Mouse (Mus musculus): ENCODE measurements at regions not wholly inside any gene's neighbourhood (a gene's known extent, or its start where the extent isn't known, plus 50 kb on each side); places are given as distances from the start of the nearest gene placed in this dataset.

GRCm38 (mm10) chr7:63811816-63812215 is 104.8 kb upstream of the E030018B13Rik start:
- Histone ChIP-seq H3K36me3 (ENCODE audit: control insufficient read depth, insufficient read depth, low read length) (no peaks in the 10 kb centered on the region), H3K27me3 (replicated peaks; ENCODE audit: control insufficient read depth, insufficient read depth, low read length) (no peaks in the 10 kb centered on the region), H3K9me3 (ENCODE audit: control insufficient read depth, low read length) (no peaks in the 10 kb centered on the region), H3K4me1 (replicated peaks; ENCODE audit: control insufficient read depth, insufficient read depth, low read length) (no peaks in the 10 kb centered on the region), H3K4me2 (ENCODE audit: low read length) (no peak overlapping the region), H3K9ac (ENCODE audit: low read length) (no peak overlapping the region), H3K27ac (ENCODE audit: low read depth) (no peak overlapping the region), H3K4me3 (ENCODE audit: low read depth, low read length) (no peak overlapping the region)
- DNase-seq (ENCODE audit: low spot score) (no peak), ATAC-seq (replicated peaks; ENCODE audit: low FRiP score, low TSS enrichment, low read depth) (no peak)
- 90% methylated on average over 4 of the region's 4 CpGs for WGBS

- Histone ChIP-seq H3K4me3 (ENCODE audit: low read depth, low read length) (no peak overlapping the region), H3K4me2 (ENCODE audit: low read length) (no peak overlapping the region), H3K27ac (ENCODE audit: low read depth) (no peak overlapping the region), H3K27me3 (replicated peaks; ENCODE audit: control insufficient read depth, insufficient read depth, low read length) (no peaks in the 10 kb centered on the region), H3K9ac (ENCODE audit: low read length) (no peak overlapping the region), H3K9me3 (ENCODE audit: control insufficient read depth, low read length) (no peaks in the 10 kb centered on the region), H3K36me3 (ENCODE audit: control insufficient read depth, insufficient read depth, low read length) (no peaks in the 10 kb centered on the region), H3K4me1 (replicated peaks; ENCODE audit: control insufficient read depth, insufficient read depth, low read length) (no peaks in the 10 kb centered on the region)
- no peak for DNase-seq (ENCODE audit: low spot score)
- ATAC-seq (replicated peaks; ENCODE audit: low FRiP score, low TSS enrichment, low read depth): no peak
- WGBS: 93% methylated on average over 9 of the region's 9 CpGs
Observed at GRCm38 (mm10) chr7:63815531-63815930, 101.1 kb upstream of the E030018B13Rik start.

- ATAC-seq (replicated peaks; ENCODE audit: low FRiP score, low TSS enrichment, low read depth): no peak
- no peaks in the 10 kb centered on the region for H3K27me3 ChIP-seq (replicated peaks; ENCODE audit: control insufficient read depth, insufficient read depth, low read length)
- no peak overlapping the region for H3K4me2 ChIP-seq (ENCODE audit: low read length)
- H3K4me1 ChIP-seq (replicated peaks; ENCODE audit: control insufficient read depth, insufficient read depth, low read length): no peaks in the 10 kb centered on the region
- no peak overlapping the region for H3K9ac ChIP-seq (ENCODE audit: low read length)
- no peaks in the 10 kb centered on the region for H3K9me3 ChIP-seq (ENCODE audit: control insufficient read depth, low read length)
- H3K36me3 ChIP-seq (ENCODE audit: control insufficient read depth, insufficient read depth, low read length): no peaks in the 10 kb centered on the region
- 65% methylated on average over 10 of the region's 10 CpGs for WGBS
- DNase-seq (ENCODE audit: low spot score): peak; percentile 47
- no peak overlapping the region for H3K4me3 ChIP-seq (ENCODE audit: low read depth, low read length)
- H3K27ac ChIP-seq (ENCODE audit: low read depth): no peak overlapping the region
Observed at GRCm38 (mm10) chr7:63816056-63816941, 100.4 kb upstream of the E030018B13Rik start.

- H3K36me3 ChIP-seq (ENCODE audit: control insufficient read depth, insufficient read depth, low read length): no peaks in the 10 kb centered on the region
- no peaks in the 10 kb centered on the region for H3K4me1 ChIP-seq (replicated peaks; ENCODE audit: control insufficient read depth, insufficient read depth, low read length)
- no peak overlapping the region for H3K4me2 ChIP-seq (ENCODE audit: low read length)
- no peaks in the 10 kb centered on the region for H3K9me3 ChIP-seq (ENCODE audit: control insufficient read depth, low read length)
- H3K4me3 ChIP-seq (ENCODE audit: low read depth, low read length): no peak overlapping the region
- DNase-seq (ENCODE audit: low spot score) (peak; percentile 16), ATAC-seq (replicated peaks; ENCODE audit: low FRiP score, low TSS enrichment, low read depth) (no peak)
- no peak overlapping the region for H3K9ac ChIP-seq (ENCODE audit: low read length)
- 87% methylated on average over 1 of the region's 1 CpGs for WGBS
- no peaks in the 10 kb centered on the region for H3K27me3 ChIP-seq (replicated peaks; ENCODE audit: control insufficient read depth, insufficient read depth, low read length)
- no peak overlapping the region for H3K27ac ChIP-seq (ENCODE audit: low read depth)
Observed at GRCm38 (mm10) chr7:63817476-63817875, 99.2 kb upstream of the E030018B13Rik start.

- H3K4me1 ChIP-seq (replicated peaks; ENCODE audit: control insufficient read depth, insufficient read depth, low read length): no peaks in the 10 kb centered on the region
- WGBS: 96% methylated on average over 3 of the region's 3 CpGs
- no peaks in the 10 kb centered on the region for H3K36me3 ChIP-seq (ENCODE audit: control insufficient read depth, insufficient read depth, low read length)
- H3K4me3 ChIP-seq (ENCODE audit: low read depth, low read length): no peak overlapping the region
- no peak overlapping the region for H3K27ac ChIP-seq (ENCODE audit: low read depth)
- no peak overlapping the region for H3K9ac ChIP-seq (ENCODE audit: low read length)
- peak; percentile 16 for DNase-seq (ENCODE audit: low spot score)
- no peak overlapping the region for H3K4me2 ChIP-seq (ENCODE audit: low read length)
- H3K9me3 ChIP-seq (ENCODE audit: control insufficient read depth, low read length): no peaks in the 10 kb centered on the region
- H3K27me3 ChIP-seq (replicated peaks; ENCODE audit: control insufficient read depth, insufficient read depth, low read length): no peaks in the 10 kb centered on the region
- no peak for ATAC-seq (replicated peaks; ENCODE audit: low FRiP score, low TSS enrichment, low read depth)
Observed at GRCm38 (mm10) chr7:63818105-63818504, 98.6 kb upstream of the E030018B13Rik start.

- 75% methylated on average over 1 of the region's 1 CpGs for WGBS
- DNase-seq (ENCODE audit: low spot score) (no peak), ATAC-seq (replicated peaks; ENCODE audit: low FRiP score, low TSS enrichment, low read depth) (no peak)
- Histone ChIP-seq H3K4me2 (ENCODE audit: low read length) (no peak overlapping the region), H3K36me3 (ENCODE audit: control insufficient read depth, insufficient read depth, low read length) (no peaks in the 10 kb centered on the region), H3K9ac (ENCODE audit: low read length) (no peak overlapping the region), H3K4me3 (ENCODE audit: low read depth, low read length) (no peak overlapping the region), H3K9me3 (ENCODE audit: control insufficient read depth, low read length) (no peaks in the 10 kb centered on the region), H3K27me3 (replicated peaks; ENCODE audit: control insufficient read depth, insufficient read depth, low read length) (no peaks in the 10 kb centered on the region), H3K27ac (ENCODE audit: low read depth) (no peak overlapping the region), H3K4me1 (replicated peaks; ENCODE audit: control insufficient read depth, insufficient read depth, low read length) (no peaks in the 10 kb centered on the region)
Observed at GRCm38 (mm10) chr7:63820286-63820685, 96.4 kb upstream of the E030018B13Rik start.

GRCm38 (mm10) chr7:63822001-63822400 is 94.7 kb upstream of the E030018B13Rik start:
- Histone ChIP-seq H3K9ac (ENCODE audit: low read length) (no peak overlapping the region), H3K4me1 (replicated peaks; ENCODE audit: control insufficient read depth, insufficient read depth, low read length) (no peaks in the 10 kb centered on the region), H3K36me3 (ENCODE audit: control insufficient read depth, insufficient read depth, low read length) (no peaks in the 10 kb centered on the region), H3K27me3 (replicated peaks; ENCODE audit: control insufficient read depth, insufficient read depth, low read length) (no peaks in the 10 kb centered on the region), H3K4me3 (ENCODE audit: low read depth, low read length) (no peak overlapping the region), H3K4me2 (ENCODE audit: low read length) (no peak overlapping the region), H3K9me3 (ENCODE audit: control insufficient read depth, low read length) (no peaks in the 10 kb centered on the region), H3K27ac (ENCODE audit: low read depth) (no peak overlapping the region)
- ATAC-seq (replicated peaks; ENCODE audit: low FRiP score, low TSS enrichment, low read depth) (no peak), DNase-seq (ENCODE audit: low spot score) (no peak)
- WGBS: 74% methylated on average over 2 of the region's 2 CpGs

GRCm38 (mm10) chr7:63824009-63824408 is 92.6 kb upstream of the E030018B13Rik start:
- H3K9ac ChIP-seq (ENCODE audit: low read length): no peak overlapping the region
- H3K9me3 ChIP-seq (ENCODE audit: control insufficient read depth, low read length): no peaks in the 10 kb centered on the region
- H3K4me1 ChIP-seq (replicated peaks; ENCODE audit: control insufficient read depth, insufficient read depth, low read length): no peaks in the 10 kb centered on the region
- peak overlapping the region; percentile 33; the same call in 1 of the 2 replicates for H3K27ac ChIP-seq (ENCODE audit: low read depth)
- no peaks in the 10 kb centered on the region for H3K36me3 ChIP-seq (ENCODE audit: control insufficient read depth, insufficient read depth, low read length)
- no peak overlapping the region for H3K4me2 ChIP-seq (ENCODE audit: low read length)
- WGBS: 41% methylated on average over 7 of the region's 7 CpGs
- no peak overlapping the region for H3K4me3 ChIP-seq (ENCODE audit: low read depth, low read length)
- H3K27me3 ChIP-seq (replicated peaks; ENCODE audit: control insufficient read depth, insufficient read depth, low read length): no peaks in the 10 kb centered on the region
- ATAC-seq (replicated peaks; ENCODE audit: low FRiP score, low TSS enrichment, low read depth): no peak
- no peak for DNase-seq (ENCODE audit: low spot score)

GRCm38 (mm10) chr7:63829362-63829920 is 87.2 kb upstream of the E030018B13Rik start:
- no peak for DNase-seq (ENCODE audit: low spot score)
- ATAC-seq (replicated peaks; ENCODE audit: low FRiP score, low TSS enrichment, low read depth): no peak

More at GRCm38 (mm10) chr7:63829362-63829920, 87.2 kb upstream of the E030018B13Rik start:
- Histone ChIP-seq H3K9ac (ENCODE audit: low read length) (no peak overlapping the region), H3K27me3 (replicated peaks; ENCODE audit: control insufficient read depth, insufficient read depth, low read length) (no peaks in the 10 kb centered on the region), H3K27ac (ENCODE audit: low read depth) (no peak overlapping the region), H3K4me3 (ENCODE audit: low read depth, low read length) (no peak overlapping the region), H3K4me1 (replicated peaks; ENCODE audit: control insufficient read depth, insufficient read depth, low read length) (no peaks in the 10 kb centered on the region), H3K9me3 (ENCODE audit: control insufficient read depth, low read length) (no peaks in the 10 kb centered on the region), H3K36me3 (ENCODE audit: control insufficient read depth, insufficient read depth, low read length) (no peaks in the 10 kb centered on the region), H3K4me2 (ENCODE audit: low read length) (no peak overlapping the region)
- WGBS: 64% methylated on average over 9 of the region's 9 CpGs

Measured in intestine, embryonic 14.5 days (tissue).